Mouse (Mus musculus) heart, postnatal 14 days (tissue): Measurements from ENCODE around the gene Saysd1. TPM values are rescaled to one million over a fixed set of nuclear protein-coding genes. Genes with fewer than 3 reads are reported as not detected.

Experiments
- DNase-seq, 2 experiments: peaks; one replicate each; pipeline ENCODE4 v3.0.0; 2021 to 2022
- intact Hi-C: fragments of 180-260 bp; cut with DNase I; formaldehyde crosslinking; loops from one replicate; pipeline ENCODE4 v1.15.1; 2025
- total RNA-seq, 2 experiments: library from RNA; stranded (reverse); gene quantifications; 2 replicates each; pipeline ENCODE4 v1.2.3; 2021

Saysd1 gene
- total RNA-seq, 2 experiments from 2014 or later, result 2.3 to 2.5 TPM

DNA sequence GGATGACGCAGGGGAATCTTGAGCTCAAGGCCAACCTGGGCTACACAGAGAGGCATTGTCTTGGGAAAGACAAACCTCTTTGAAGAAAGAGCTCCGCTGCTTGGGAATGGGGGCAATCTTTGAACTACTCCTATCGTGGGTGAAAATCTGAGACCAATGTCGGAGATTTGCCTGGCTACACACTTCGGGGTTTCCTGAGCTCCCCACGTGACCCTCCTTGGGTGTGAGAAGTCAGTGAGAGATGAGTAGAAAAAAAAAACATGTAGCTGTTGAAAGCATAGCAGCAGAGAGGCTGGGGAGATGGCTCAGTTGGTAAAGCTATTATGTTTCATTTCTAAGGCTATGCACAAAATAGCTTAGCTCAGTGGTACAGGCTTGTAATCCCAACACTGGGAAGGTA, 23.4 kb downstream of the Saysd1 start:
- DNase-seq, result no peak
- intact Hi-C loops, result loop anchor here (1.0 to 5.0 kb wide), 2 partner anchors 43 to 143 kb away; no protein-coding TSS in a partner anchor

DNA sequence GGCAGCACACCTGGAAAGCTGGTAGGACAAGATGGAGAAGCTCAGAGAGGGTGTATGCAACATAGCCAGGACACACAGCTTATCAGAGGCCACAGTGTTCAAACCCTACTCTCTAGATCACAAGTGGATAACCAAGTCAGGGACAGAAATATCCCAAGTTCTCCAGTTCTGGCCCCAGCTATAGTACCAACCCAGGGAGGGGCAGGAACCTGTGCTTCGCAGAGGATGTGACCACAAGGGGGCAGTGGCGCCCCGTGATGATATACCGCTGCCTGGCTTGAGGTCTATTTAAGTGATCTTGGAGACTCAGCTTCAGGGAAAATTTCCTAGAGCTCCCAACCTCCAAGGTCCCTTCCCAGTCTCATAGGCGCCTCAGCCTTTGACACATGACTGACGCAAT, 24.4 kb downstream of the Saysd1 start:
- intact Hi-C loops, result loop anchor here (1.0 to 5.0 kb wide), 2 partner anchors 42 to 144 kb away; no protein-coding TSS in a partner anchor
- DNase-seq, result peak; percentile 85 to 92

DNA sequence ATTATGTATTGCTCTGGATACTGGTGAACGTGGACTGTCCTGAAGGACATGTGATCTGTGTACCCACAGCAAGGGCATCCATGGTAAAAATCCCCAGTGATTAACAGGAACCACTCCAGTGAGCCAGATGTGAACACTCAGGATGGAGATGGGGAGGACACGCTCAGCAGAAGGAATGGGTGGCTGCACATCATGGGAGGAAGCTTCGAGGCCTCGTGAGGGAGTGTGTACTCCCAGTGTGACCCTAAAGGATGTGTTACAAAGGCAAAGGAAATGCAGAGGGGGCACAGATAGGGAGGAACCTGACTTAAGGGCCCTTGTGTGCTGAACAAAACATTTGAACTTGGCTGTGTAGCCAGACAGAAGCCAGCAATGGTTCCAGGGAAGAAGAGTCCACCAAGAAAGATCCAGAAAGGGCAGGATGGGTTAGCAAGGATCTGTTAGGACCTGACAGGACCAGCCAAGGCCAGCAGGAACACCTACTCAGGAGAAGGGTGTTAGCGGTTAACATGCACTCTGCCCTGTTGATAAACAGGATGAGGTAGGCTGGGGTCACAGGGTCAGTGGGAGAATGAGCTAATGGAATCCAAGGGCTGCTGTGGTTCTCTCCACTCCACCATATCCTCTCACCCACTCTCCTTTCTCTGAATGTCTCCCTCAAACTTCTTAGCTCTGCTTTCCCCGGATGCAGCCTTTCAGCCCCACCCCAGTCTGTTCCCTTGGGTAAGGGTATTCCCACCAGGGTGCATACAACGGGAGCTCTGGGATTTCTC, 25.0 kb downstream of the Saysd1 start:
- intact Hi-C loops, result loop anchor here (5.0 kb wide), 1 partner anchor 41 kb away; no protein-coding TSS in a partner anchor
- no peak for DNase-seq

DNA sequence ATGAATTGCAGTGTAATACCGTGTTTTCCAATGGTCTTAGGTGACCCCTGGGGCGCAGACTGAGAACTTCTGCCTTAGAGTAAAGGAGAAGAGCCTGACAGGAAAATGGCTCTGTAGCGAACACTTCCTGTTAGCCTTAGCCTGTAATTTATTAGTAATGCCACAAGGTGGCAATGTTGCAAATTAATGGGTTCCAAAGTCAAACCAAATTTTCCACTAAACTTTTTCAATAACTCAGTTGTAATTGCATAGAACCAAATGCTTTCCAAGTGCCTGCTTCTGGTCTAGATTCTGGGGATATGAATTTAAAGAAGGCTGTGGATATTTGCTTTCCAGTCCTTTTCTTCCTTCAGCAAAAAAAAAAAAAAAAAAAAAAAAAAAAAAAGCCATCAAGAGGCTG, 26.1 kb downstream of the Saysd1 start:
- intact Hi-C loops, result loop anchor here (5.0 kb wide), 1 partner anchor 40 kb away; no protein-coding TSS in a partner anchor
- no peak for DNase-seq

DNA sequence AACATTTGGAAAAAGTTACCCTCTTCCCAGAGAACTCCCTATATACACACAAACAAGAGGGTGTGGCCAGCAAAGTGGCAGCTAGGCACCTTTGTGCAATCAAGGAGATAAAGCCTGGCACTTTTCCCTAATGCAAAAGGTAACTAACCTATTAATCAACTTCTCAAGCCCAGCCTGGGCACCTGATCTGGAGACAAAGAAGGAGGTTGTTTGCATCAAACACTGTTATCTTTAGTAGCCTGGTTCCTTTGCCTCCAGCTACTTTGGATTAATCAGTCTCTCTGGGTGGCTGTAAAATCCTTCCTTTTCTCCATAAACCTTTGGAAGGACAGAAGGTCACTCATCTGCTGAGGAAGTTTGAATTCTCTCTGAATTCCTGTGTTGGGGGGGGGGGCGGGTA, 27.4 kb downstream of the Saysd1 start:
- intact Hi-C loops, result loop anchor here (5.0 kb wide), 1 partner anchor 39 kb away; no protein-coding TSS in a partner anchor
- DNase-seq, result no peak

DNA sequence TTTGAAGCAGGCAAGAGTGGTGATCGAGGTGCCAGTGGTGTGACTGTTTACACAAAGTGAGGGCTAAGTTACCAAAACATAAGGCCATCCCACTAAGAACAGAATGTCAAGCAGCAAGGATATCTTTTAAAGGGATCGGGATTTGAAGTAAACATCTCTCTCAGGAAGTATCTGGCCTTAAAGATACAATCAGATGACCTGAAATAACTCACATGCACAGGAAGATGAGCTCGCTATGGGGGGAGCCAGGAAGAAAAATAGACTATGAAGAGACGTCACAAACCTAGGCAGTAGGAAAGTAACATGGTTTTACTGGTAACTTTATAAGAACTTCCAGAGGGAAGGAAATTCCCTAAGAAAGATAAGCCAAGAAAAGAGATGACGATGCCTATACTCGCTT, 32.1 kb downstream of the Saysd1 start:
- no peak for DNase-seq
- intact Hi-C loops, result no loop called here

DNA sequence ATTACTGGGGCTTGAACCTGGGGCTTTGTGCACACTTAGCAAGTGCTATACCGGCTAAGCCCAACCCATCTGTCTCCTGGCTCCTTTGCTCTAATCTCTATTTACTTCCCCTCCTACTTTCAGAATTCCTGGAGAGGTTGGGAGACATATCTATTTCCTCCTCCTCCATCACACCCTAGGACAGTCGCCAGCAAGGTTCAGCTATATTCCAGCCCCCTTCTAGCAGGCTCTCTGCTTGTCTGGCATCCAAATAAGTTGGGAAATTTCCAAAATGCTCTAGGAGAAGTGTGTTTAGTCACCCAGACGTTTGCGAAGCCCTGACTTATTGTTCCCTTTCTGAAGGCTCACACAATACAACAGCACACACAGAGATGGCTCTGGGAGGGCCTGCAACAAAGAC, 35.1 kb downstream of the Saysd1 start:
- intact Hi-C loops, result no loop called here
- DNase-seq, result no peak

DNA sequence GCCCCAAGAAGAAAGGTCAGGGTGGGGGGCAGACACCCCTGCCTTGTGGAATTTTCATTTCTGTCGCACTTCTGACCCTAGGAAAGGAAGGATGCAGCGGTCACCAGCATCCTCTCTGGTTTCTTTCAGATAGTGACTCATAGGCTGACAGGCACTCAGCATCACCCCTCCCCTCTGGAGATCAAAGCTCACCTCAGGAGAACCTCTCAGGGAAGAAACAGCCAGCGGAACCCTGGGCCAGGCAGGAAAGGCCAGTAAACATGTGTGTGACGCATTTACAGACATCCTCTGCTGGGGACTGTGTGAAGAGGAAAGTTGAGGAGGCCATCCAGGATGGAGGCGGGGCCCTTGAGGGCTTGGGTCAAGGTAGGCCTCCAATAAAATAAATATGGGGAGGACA, 40.3 kb downstream of the Saysd1 start:
- intact Hi-C loops, result no loop called here
- DNase-seq, result peak in 1 of 2 experiments; percentile 4

DNA sequence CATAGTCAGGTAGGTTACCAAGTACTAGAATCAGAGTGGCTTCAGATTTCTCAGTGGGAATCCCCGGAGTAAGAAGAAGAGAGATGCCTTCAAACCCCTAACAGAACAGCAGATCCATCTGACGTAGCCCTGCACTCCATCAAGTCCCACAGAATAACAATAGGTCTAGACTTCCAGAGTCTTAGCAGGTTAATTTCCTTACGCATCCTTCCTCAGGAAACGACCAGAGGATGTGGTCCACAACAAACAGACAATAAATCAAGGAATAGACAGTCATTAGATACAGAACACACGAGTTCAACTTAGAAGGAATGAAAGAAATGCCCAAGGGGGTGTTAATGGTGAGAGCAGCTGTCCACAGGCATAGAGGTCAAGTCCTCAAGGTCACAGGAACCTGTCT, 43.4 kb downstream of the Saysd1 start:
- no peak for DNase-seq
- intact Hi-C loops, result no loop called here

DNA sequence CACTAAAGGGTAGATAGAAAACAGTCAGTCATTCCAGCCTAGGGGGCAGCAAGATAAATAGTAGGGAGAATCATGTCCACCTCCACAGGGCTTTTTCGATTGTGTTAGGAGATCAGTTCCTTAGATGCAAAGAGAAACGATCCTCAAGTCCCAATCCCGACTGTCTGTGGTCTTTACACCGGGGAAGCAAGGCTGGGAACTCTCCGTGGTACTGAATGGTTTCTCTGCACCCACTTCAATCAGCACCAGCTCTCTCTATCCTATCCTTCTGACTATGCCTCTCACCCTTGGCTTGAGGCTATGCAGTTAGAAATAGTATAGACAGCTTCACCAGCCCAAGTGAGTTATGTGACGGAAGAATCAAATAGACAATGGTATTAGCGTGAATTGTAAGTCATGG, 44.8 kb downstream of the Saysd1 start:
- DNase-seq, result peak; percentile 34 to 64

DNA sequence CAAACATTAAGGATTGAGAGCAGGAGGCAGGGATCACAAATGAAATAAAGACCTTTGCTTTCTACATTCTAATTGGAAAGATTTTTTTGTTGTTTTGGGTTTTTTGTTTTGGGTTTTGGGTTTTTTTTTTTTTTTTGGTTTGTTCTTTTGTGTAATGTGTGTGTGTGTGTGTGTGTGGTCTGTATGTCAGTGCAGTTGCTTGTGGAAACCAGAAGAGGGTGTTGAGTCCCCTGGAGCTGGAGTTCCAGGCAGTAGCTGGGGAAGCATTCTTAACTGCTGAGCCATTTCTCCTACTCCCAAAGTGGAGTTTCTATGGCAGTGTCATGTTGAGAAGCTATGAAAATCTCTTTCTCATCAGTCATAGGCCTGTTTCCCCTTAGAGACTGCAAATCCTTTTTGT, 54.0 kb downstream of the Saysd1 start:
- intact Hi-C loops, result no loop called here
- DNase-seq, result no peak

More for the DNA sequence above, 44.8 kb downstream of the Saysd1 start:
- intact Hi-C loops, result no loop called here

DNA sequence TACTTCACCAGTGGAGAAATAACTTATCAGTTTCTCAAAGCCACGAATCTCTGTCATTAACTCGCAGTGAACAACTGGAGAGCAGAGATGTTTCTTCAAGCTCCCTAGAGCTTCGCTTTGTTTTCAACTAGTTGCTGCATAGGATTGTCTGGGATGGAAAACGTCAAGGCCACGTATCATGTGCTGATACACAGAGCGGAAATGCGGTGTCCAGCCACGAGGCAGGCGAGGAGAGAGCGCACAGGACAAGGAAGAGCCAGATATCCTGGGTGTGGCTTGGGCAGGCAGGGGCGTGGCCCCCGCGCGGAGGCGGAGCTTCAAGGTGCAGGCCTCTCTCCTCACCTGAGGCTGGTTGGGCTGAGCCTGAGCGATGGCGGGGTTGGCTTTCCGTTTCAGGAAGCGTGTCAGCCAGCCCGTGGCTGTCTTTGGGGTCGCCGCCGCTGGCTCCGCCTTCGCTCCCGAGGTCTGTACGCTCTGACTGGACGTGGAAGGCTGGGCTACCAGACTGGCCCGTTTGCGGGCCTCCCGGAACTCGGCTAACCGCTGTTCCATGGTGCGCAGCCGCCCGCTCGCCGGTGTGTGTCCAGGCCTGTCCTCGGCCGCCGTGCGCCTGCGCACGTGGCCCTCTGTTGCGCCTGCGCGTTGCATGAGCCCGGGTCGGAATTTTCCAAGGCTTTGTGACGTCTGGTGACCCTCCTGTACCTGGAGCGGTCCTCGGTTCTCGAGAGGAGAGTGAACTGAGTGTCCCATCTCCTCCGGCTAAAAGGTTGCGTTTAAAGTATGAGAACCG, 55.6 kb downstream of the Saysd1 start:
- intact Hi-C loops, result no loop called here
- DNase-seq, result peak; percentile 89 to 92

DNA sequence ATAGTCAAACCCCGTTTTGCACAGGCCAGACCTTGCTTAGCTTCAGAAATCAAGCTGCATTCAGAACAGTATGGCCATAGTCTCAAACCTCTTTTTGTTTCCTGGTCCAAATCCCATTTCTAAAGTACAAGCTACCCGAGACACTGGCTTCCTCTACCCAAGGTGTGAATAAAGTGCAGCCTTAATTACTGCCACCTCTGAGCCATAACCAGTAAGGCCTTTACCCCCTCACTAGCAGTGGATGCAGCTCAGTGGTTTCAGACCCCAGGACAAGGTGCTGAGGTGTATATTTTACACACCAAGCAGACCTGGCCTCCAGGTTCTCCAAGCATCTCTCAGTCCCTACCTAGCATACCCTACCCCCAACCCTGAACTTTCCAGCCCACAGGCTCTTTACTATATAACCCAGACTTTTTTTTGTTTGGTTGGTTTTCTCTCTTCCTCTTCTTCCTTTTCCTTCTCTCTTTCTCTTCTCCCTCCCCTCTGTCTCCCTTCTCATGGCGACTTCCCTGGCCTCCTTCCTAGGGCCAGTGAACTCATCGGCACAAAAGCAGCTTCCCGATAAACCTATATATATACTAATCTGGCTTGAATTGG, 56.3 kb downstream of the Saysd1 start:
- intact Hi-C loops, result no loop called here
- no peak for DNase-seq

DNA sequence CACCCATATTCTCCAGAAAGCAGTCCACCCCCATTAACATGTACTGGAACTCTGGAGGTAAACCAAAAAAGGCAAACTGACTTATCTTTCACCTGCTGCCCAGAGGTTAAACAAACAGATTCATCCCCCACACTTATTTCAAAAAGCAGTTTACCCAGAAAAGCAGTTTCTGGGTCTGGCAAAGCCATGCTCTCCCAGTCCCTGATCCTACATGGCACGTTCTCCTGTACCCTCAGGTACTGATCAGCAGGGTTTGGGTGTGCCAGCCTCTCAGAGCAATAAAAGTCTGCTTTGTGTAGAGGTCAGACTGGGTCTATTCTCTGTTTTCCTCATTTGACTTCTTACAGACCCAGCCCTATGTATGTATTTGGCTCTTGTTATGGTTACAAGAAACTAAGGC, 57.2 kb downstream of the Saysd1 start:
- DNase-seq, result no peak
- intact Hi-C loops, result no loop called here

DNA sequence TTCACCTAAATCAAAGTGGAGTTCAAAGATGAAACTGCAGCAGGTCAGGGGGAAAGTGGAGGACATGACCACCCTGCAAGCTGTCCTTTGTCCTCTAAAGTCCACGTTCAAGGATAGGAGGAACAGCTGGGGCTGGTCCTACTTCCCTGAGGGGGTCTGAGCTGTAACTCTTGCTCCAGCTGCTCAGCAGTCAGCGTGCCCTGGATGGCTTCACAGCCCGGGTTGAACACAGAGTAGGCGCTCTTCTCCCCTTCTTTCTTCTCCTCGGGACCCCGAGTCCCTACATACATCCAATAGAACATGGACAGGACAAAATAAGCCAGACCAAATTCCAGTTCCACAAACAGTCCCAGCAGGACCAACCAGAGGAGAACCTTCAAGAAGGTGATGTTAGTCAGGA, 61.2 kb downstream of the Saysd1 start:
- DNase-seq, result no peak
- intact Hi-C loops, result no loop called here

DNA sequence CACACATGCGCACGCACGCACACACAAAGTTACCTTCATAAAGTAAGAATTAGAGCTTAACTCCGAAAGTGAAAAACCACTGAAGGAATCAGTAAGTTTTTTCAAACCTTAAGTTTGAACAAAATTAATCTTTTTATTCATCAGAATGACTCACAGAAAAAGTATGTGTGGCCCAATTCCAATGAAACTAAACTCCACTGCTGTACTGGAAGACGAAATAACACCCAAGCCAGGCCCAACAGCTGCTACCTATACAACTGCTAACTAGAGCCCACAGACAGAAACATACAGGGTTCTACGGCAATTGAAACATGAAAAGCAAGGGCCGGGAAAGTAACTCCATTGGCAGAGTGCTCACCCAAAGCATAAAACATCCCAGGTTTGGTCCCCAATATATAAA, 62.8 kb downstream of the Saysd1 start:
- no peak for DNase-seq
- intact Hi-C loops, result no loop called here

DNA sequence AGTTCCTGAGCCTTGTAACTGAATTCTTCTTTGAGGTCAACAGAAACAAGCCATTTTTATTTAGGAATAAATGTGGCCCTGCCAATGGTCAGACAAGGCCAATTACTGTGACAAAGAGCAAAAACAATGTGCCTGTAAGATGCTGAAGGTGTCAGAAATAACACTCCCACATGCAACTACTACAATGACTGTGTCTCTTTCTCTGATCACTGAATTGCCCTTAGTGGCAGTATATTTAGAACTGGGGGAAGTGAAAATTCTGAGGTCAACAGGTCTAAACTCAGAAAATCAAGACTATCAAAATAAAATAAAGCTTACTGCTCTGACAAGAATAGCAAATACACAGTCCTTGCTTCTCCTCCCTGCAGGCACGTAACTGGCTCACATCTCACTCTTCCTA, 63.6 kb downstream of the Saysd1 start:
- intact Hi-C loops, result loop anchor here (5.0 kb wide), 1 partner anchor 38 kb away; no protein-coding TSS in a partner anchor
- DNase-seq, result no peak

DNA sequence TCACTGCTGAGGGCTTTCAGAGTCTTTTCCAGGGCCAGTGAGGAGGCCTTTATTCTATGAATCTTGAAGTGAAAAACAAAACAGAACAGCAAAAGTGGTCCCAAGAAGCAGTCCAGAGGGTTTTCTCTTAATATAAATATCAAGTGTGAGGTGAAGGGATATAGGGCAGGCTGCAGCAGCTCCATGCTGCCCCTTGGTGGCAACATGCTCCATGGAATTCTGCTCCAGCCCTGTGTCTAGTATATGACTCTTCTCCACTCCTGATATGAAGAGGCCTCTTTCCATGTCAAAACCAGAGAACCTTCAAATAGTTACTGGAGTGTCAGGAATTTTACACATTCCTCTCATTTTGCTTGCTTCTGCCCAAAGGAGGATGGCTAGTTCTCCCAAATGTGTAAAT, 67.7 kb downstream of the Saysd1 start:
- intact Hi-C loops, result loop anchor here (5.0 kb wide), 1 partner anchor 42 kb away; no protein-coding TSS in a partner anchor
- peak in 1 of 2 experiments; percentile 21 for DNase-seq

DNA sequence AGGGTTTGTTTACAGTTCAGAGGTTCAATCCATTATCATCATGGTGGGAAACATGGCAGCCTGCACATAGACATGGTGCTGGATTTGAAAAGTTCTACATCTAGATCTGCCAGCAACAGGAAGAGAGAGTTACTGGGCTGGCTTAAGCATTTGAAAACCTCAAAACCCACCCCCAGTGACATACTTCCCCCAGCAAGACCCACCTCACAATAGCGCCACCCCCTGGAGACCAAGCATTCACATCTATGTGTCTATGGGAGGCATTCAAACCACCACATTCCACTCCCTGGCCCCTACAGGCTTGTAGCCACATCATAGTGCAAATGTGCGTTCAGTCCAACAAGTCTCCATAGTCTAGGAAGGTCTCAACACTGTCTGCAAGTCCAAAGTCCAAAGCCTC, 70.0 kb downstream of the Saysd1 start:
- intact Hi-C loops, result loop anchor here (5.0 to 10.0 kb wide), 2 partner anchors 94 to 361 kb away; partner anchors contain the start of gene Gng2
- DNase-seq, result no peak

DNA sequence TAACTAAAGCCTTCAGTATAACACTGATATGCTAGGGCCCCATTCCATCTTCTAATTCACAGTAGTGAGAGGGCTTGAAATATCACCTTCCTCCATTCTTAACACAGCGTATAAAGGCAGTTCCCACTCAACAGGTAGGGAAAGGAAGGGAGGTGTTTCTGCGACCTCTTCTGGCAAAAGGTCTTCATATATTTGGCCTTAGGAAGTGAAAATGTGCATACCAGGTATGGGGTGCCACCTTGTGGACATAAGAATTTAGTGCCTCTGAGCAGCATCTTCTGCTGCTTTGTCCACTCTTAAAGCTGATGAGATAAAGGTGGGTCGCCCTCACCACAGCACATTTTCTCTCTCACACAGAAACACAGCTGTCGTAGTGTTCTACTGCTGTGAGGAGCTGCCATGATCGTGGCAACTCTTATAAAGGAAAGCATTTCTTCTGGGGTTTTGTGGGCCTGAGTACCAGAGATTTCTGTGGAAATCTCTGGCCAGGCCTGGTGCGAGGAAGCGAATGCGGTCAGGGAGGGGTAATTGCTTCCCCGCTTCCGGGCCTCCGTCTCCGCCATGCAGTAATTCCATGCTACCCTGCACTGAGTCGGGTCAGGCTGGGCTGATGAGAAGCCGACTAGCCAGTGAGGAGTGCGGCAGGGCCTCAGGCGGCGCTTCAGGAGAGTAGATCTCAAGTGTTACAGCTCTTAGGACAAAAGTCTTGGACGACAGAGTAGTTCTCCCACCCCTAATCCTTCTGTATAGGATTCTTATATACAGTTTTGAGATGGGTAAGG, 70.8 kb downstream of the Saysd1 start:
- DNase-seq, result peak; percentile 59 to 76
- intact Hi-C loops, result loop anchor here (1.0 to 10.0 kb wide), 4 partner anchors 93 to 360 kb away; partner anchors contain the start of gene Gng2
